Mouse (Mus musculus) left cerebral cortex, postnatal 14 days (tissue): ENCODE results near the gene Hadh. TPM values are rescaled to one million over a fixed set of nuclear protein-coding genes. Genes with fewer than 3 reads are reported as not detected.

Experiments used
- DNase-seq, 2 experiments: peaks; one replicate each; pipeline ENCODE4 v3.0.0; 2021 to 2022; ENCODE audit warnings: low spot score in 2 of 2, mixed read lengths in 1 of 2
- intact Hi-C: fragments of 180-260 bp; cut with DNase I; formaldehyde crosslinking; loops from one replicate; pipeline ENCODE4 v1.15.1; 2025
- total RNA-seq, 2 experiments: library from RNA; stranded (reverse); gene quantifications; 2 replicates each; pipeline ENCODE4 v1.2.3; 2021

Hadh gene
- total RNA-seq, 2 experiments from 2014 or later = 20.0 to 22.5 TPM

- intact Hi-C loops = loop anchor here (1.0 kb wide), 1 partner anchor 531 kb away; no protein-coding TSS in a partner anchor
Measured at GRCm38 (mm10) chr3:131245766-131246578, 25.9 kb downstream of the Hadh start.

GRCm38 (mm10) chr3:131237785-131238633, 33.9 kb downstream of the Hadh start:
- peak; percentile 76 to 86 for DNase-seq
- intact Hi-C loops = loop anchor here (2.0 to 5.0 kb wide), 3 partner anchors 346 to 477 kb away; no protein-coding TSS in a partner anchor

More at GRCm38 (mm10) chr3:131245766-131246578, 25.9 kb downstream of the Hadh start:
- DNase-seq = peak; percentile 83 to 86

GRCm38 (mm10) chr3:131237061-131237460, 34.8 kb downstream of the Hadh start:
- DNase-seq = no peak
- intact Hi-C loops = loop anchor here (2.0 to 5.0 kb wide), 3 partner anchors 345 to 476 kb away; no protein-coding TSS in a partner anchor

GRCm38 (mm10) chr3:131228083-131228482, 43.8 kb downstream of the Hadh start:
- intact Hi-C loops = no loop called here
- DNase-seq = no peak

- DNase-seq = no peak
- intact Hi-C loops = no loop called here
Measured at GRCm38 (mm10) chr3:131218636-131219390, 53.1 kb downstream of the Hadh start.

GRCm38 (mm10) chr3:131214841-131215240, 57.1 kb downstream of the Hadh start:
- intact Hi-C loops = no loop called here
- DNase-seq = peak in 1 of 2 experiments; percentile 41

GRCm38 (mm10) chr3:131214060-131214658, 57.7 kb downstream of the Hadh start:
- no peak for DNase-seq
- intact Hi-C loops = no loop called here

- intact Hi-C loops = no loop called here
- DNase-seq = no peak
Measured at GRCm38 (mm10) chr3:131212200-131212599, 59.7 kb downstream of the Hadh start.

- intact Hi-C loops = no loop called here
- DNase-seq = no peak
Measured at GRCm38 (mm10) chr3:131208265-131208891, 63.5 kb downstream of the Hadh start.

GRCm38 (mm10) chr3:131207846-131208245, 64.1 kb downstream of the Hadh start:
- DNase-seq = no peak
- intact Hi-C loops = no loop called here

- DNase-seq = no peak
- intact Hi-C loops = no loop called here
Measured at GRCm38 (mm10) chr3:131202311-131202710, 69.6 kb downstream of the Hadh start.

- intact Hi-C loops = no loop called here
- no peak for DNase-seq
Measured at GRCm38 (mm10) chr3:131199590-131200288, 72.2 kb downstream of the Hadh start.

- intact Hi-C loops = no loop called here
- DNase-seq = peak; percentile 19 to 47
Measured at GRCm38 (mm10) chr3:131198991-131199390, 72.9 kb downstream of the Hadh start.

- DNase-seq = no peak
- intact Hi-C loops = no loop called here
Measured at GRCm38 (mm10) chr3:131196507-131197019, 75.3 kb downstream of the Hadh start.

GRCm38 (mm10) chr3:131196050-131196449, 75.9 kb downstream of the Hadh start:
- intact Hi-C loops = no loop called here
- DNase-seq = no peak

GRCm38 (mm10) chr3:131191454-131191853, 80.4 kb downstream of the Hadh start:
- DNase-seq = no peak
- intact Hi-C loops = no loop called here

GRCm38 (mm10) chr3:131190671-131191367, 81.1 kb downstream of the Hadh start:
- intact Hi-C loops = no loop called here
- DNase-seq = no peak
